Mouse (Mus musculus): ENCODE measurements at regions not wholly inside any gene's neighbourhood (a gene's known extent, or its start where the extent isn't known, plus 50 kb on each side); places are given as distances from the start of the nearest gene placed in this dataset.

DNA sequence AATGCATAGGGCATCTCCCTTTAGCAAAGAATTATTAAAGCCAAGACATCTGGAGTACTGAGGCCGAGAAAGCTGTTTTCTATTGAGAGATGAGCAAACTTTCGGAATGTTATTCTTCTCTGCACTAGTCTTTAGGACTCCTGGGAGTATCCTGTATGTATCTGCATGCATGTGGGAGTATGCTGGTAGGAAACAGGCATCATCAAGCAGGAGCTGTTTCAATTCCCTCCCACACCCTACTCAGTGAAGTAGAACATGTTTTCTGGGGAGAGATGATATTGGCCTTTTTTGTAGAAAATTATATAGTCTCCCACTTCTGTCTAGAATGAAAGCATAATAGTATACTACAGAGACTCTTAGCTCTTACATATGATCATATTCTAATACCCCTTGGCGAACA lies 76.1 kb upstream of the P3h2 start:
- DNase-seq (ENCODE audit: extremely low read depth), result no peak
- no peaks in the 10 kb centered on the region for H3K27me3 ChIP-seq (replicated peaks)
- in situ Hi-C loops (cut with MboI; ENCODE audit: low pct_ligation_motif_present, low pct_unique_long_range_greater_than_20kb, low sequenced_read_pairs) (loop anchor here (25.0 kb wide), 1 partner anchor 794 kb away; no protein-coding TSS in a partner anchor), dilution Hi-C loops (cut with MboI; ENCODE audit: extremely low pct_ligation_motif_present, extremely low pct_unique_long_range_greater_than_20kb, low sequenced_read_pairs) (no loop called here)
- H3K4me1 ChIP-seq (ENCODE audit: control insufficient read depth in 1 of 2, insufficient read depth in 2 of 2), result peaks cover 0 to 17% of the 10 kb centered on the region in 2 experiments; a peak in 2 of 4 replicates
- no peaks in the 10 kb centered on the region for H3K79me2 ChIP-seq (replicated peaks; ENCODE audit: control insufficient read depth, extremely low read depth, insufficient read depth, poor library complexity, severe bottlenecking)
- H3K27ac ChIP-seq (ENCODE audit: insufficient read depth, low read depth), result no peak overlapping the region
- H3K36me3 ChIP-seq (replicated peaks in 1 of 2; ENCODE audit: control insufficient read depth in 1 of 2, insufficient read depth in 1 of 2, low read length in 1 of 2), result no peaks in the 10 kb centered on the region
- H3K9me3 ChIP-seq (replicated peaks; ENCODE audit: low read length), result no peaks in the 10 kb centered on the region
- H3K4me2 ChIP-seq (ENCODE audit: insufficient read depth, low read depth, poor library complexity, severe bottlenecking), result no peak overlapping the region
- no peak overlapping the region for H3K4me3 ChIP-seq (replicated peaks in 1 of 3; ENCODE audit: low read depth in 2 of 3, low read length in 2 of 3, poor library complexity in 1 of 3)
- TF ChIP-seq ELF1 (IDR thresholded peaks at IDR 0.05; ENCODE audit: low read depth, low read length) (no peak), ZKSCAN1 (IDR thresholded peaks at IDR 0.05; ENCODE audit: borderline replicate concordance, low read depth, low read length) (no peak), CHD1 (IDR thresholded peaks at IDR 0.05; ENCODE audit: low read depth, low read length) (no peak), PAX5 (IDR thresholded peaks at IDR 0.05; ENCODE audit: low read length) (no peak), TBP (conservative IDR thresholded peaks at IDR 0.05; ENCODE audit: low read depth, low read length) (no peak), MAZ (IDR thresholded peaks at IDR 0.05; ENCODE audit: low read depth, low read length) (no peak), POLR2A (IDR thresholded peaks at IDR 0.05; ENCODE audit: low read depth, low read length) (no peak), SIN3A (IDR thresholded peaks at IDR 0.05; ENCODE audit: low read length) (no peak), SMC3 (IDR thresholded peaks at IDR 0.05; ENCODE audit: low read depth, low read length) (no peak), MXI1 (IDR thresholded peaks at IDR 0.05; ENCODE audit: low read depth, low read length) (no peak), JUND (conservative IDR thresholded peaks at IDR 0.05; ENCODE audit: low read depth, low read length) (no peak), CHD2 (IDR thresholded peaks at IDR 0.05; ENCODE audit: low read length) (no peak)
- no peak overlapping the region for H3K9ac ChIP-seq (ENCODE audit: insufficient read depth, low read depth)

DNA sequence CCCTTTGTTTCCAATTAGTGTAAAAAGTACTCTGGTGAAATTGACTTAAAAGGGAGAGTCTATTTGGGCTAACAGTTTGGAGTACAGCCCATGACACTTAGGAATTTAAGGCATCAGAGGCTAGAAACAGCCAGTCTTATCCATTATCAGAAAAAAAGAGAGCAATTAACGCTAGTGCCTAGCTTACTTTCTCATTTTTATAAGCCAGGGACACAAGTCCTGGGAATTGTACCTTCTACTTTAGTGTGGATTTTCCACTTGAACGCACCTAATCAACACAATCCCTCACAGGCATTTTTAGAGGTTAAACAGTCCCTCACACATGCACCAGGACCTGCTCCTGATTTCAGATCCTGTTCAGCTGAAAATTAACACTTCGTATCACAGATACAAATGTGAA lies 65.9 kb upstream of the P3h2 start:
- dilution Hi-C loops (cut with MboI; ENCODE audit: extremely low pct_ligation_motif_present, extremely low pct_unique_long_range_greater_than_20kb, low sequenced_read_pairs), result no loop called here
- H3K79me2 ChIP-seq (replicated peaks; ENCODE audit: control insufficient read depth, extremely low read depth, insufficient read depth, poor library complexity, severe bottlenecking), result no peaks in the 10 kb centered on the region
- H3K36me3 ChIP-seq (replicated peaks in 1 of 2; ENCODE audit: control insufficient read depth in 1 of 2, insufficient read depth in 1 of 2, low read length in 1 of 2), result no peaks in the 10 kb centered on the region
- no peaks in the 10 kb centered on the region for H3K9me3 ChIP-seq (replicated peaks; ENCODE audit: low read length)
- H3K27ac ChIP-seq (ENCODE audit: insufficient read depth, low read depth), result no peak overlapping the region
- H3K4me3 ChIP-seq (replicated peaks in 1 of 3; ENCODE audit: low read depth in 2 of 3, low read length in 2 of 3, poor library complexity in 1 of 3), result no peak overlapping the region
- H3K27me3 ChIP-seq (replicated peaks), result no peaks in the 10 kb centered on the region
- TF ChIP-seq MXI1 (IDR thresholded peaks at IDR 0.05; ENCODE audit: low read depth, low read length), result no peak
- TF ChIP-seq MEF2A (IDR thresholded peaks at IDR 0.05; ENCODE audit: borderline replicate concordance, low read depth, low read length), result no peak
- TF ChIP-seq ELF1 (IDR thresholded peaks at IDR 0.05; ENCODE audit: low read depth, low read length), result no peak
- no peak for TF ChIP-seq NELFE (IDR thresholded peaks at IDR 0.05; ENCODE audit: low read depth, low read length)
- no peak for TF ChIP-seq ZC3H11A (IDR thresholded peaks at IDR 0.05; ENCODE audit: low read depth, low read length)
- no peak for TF ChIP-seq POLR2A (IDR thresholded peaks at IDR 0.05; ENCODE audit: low read depth, low read length)
- no peak for TF ChIP-seq NRF1 (IDR thresholded peaks at IDR 0.05; ENCODE audit: low read depth, low read length)
- no peak for TF ChIP-seq RCOR1 (conservative IDR thresholded peaks at IDR 0.05; ENCODE audit: low read depth, low read length)
- TF ChIP-seq TCF12 (IDR thresholded peaks at IDR 0.05; ENCODE audit: low read depth, low read length), result no peak
- no peak for TF ChIP-seq ZKSCAN1 (IDR thresholded peaks at IDR 0.05; ENCODE audit: borderline replicate concordance, low read depth, low read length)
- no peak for TF ChIP-seq MAFK (IDR thresholded peaks at IDR 0.05; ENCODE audit: insufficient replicate concordance, low read length)
- no peak for TF ChIP-seq ZNF384 (IDR thresholded peaks at IDR 0.05; ENCODE audit: low read depth, low read length)
- H3K4me1 ChIP-seq (ENCODE audit: control insufficient read depth in 1 of 2, insufficient read depth in 2 of 2), result peaks cover 0 to 10% of the 10 kb centered on the region in 2 experiments; a peak in 1 of 4 replicates
- no peak for DNase-seq (ENCODE audit: extremely low read depth)
- in situ Hi-C loops (cut with MboI; ENCODE audit: low pct_ligation_motif_present, low pct_unique_long_range_greater_than_20kb, low sequenced_read_pairs), result no loop called here
- no peak overlapping the region for H3K4me2 ChIP-seq (ENCODE audit: insufficient read depth, low read depth, poor library complexity, severe bottlenecking)
- no peak overlapping the region for H3K9ac ChIP-seq (ENCODE audit: insufficient read depth, low read depth)

Measured in CH12.LX (cell line).